Mouse (Mus musculus): Measurements from ENCODE around the gene Stard3. TPM values are rescaled to one million over a fixed set of nuclear protein-coding genes. Genes with fewer than 3 reads are reported as not detected.

Gene Stard3
- polyA plus RNA-seq, 1 experiment from 2014 or later = 28.9 TPM

- DNase-seq (ENCODE audit: low spot score) = no peak
- H3K4me2 ChIP-seq = peak overlapping the region; percentile 47
Observed at GRCm38 (mm10) chr11:98392645-98393044, 34.5 kb downstream of the Stard3 start.

GRCm38 (mm10) chr11:98393317-98393716 lies 35.1 kb downstream of the Stard3 start:
- Histone ChIP-seq H3K9ac (ENCODE audit: low read depth, low read length) (peak overlapping the region; percentile 54), H3K4me3 (ENCODE audit: low read depth, low read length) (no peak overlapping the region), H3K27ac (ENCODE audit: low read depth, low read length) (peak overlapping the region; percentile 62), H3K4me2 (peak overlapping the region; percentile 47), H3K27me3 (replicated peaks; ENCODE audit: control insufficient read depth, insufficient read depth, low read length) (peaks cover 19% of the 10 kb centered on the region), H3K36me3 (ENCODE audit: control insufficient read depth, insufficient read depth, low read length) (no peaks in the 10 kb centered on the region), H3K4me1 (replicated peaks; ENCODE audit: control insufficient read depth, insufficient read depth, low read length) (peaks cover 37% of the 10 kb centered on the region), H3K9me3 (ENCODE audit: control insufficient read depth, low read length) (no peaks in the 10 kb centered on the region)
- 31% methylated on average over 6 of the region's 6 CpGs for WGBS
- ATAC-seq (replicated peaks; ENCODE audit: low FRiP score) = peak; percentile 65
- no peak for DNase-seq (ENCODE audit: low spot score)

More at GRCm38 (mm10) chr11:98392645-98393044, 34.5 kb downstream of the Stard3 start:
- H3K27ac ChIP-seq (ENCODE audit: low read depth, low read length) = peak overlapping the region; percentile 62
- H3K36me3 ChIP-seq (ENCODE audit: control insufficient read depth, insufficient read depth, low read length) = no peaks in the 10 kb centered on the region
- H3K4me3 ChIP-seq (ENCODE audit: low read depth, low read length) = no peak overlapping the region
- H3K27me3 ChIP-seq (replicated peaks; ENCODE audit: control insufficient read depth, insufficient read depth, low read length) = peaks cover 25% of the 10 kb centered on the region
- no peaks in the 10 kb centered on the region for H3K9me3 ChIP-seq (ENCODE audit: control insufficient read depth, low read length)
- 27% methylated on average over 4 of the region's 4 CpGs for WGBS
- peak; percentile 81 for ATAC-seq (replicated peaks; ENCODE audit: low FRiP score)
- no peak overlapping the region for H3K9ac ChIP-seq (ENCODE audit: low read depth, low read length)
- H3K4me1 ChIP-seq (replicated peaks; ENCODE audit: control insufficient read depth, insufficient read depth, low read length) = peaks cover 37% of the 10 kb centered on the region

GRCm38 (mm10) chr11:98394301-98394700 lies 36.1 kb downstream of the Stard3 start:
- no peak overlapping the region for H3K4me2 ChIP-seq
- peaks cover 35% of the 10 kb centered on the region for H3K4me1 ChIP-seq (replicated peaks; ENCODE audit: control insufficient read depth, insufficient read depth, low read length)
- peaks cover 14% of the 10 kb centered on the region for H3K27me3 ChIP-seq (replicated peaks; ENCODE audit: control insufficient read depth, insufficient read depth, low read length)
- no peaks in the 10 kb centered on the region for H3K9me3 ChIP-seq (ENCODE audit: control insufficient read depth, low read length)
- no peak for ATAC-seq (replicated peaks; ENCODE audit: low FRiP score)
- no peak overlapping the region for H3K4me3 ChIP-seq (ENCODE audit: low read depth, low read length)
- no peak overlapping the region for H3K9ac ChIP-seq (ENCODE audit: low read depth, low read length)
- DNase-seq (ENCODE audit: low spot score) = no peak
- H3K27ac ChIP-seq (ENCODE audit: low read depth, low read length) = peak overlapping the region; percentile 62; the same call in 1 of the 2 replicates
- 59% methylated on average over 6 of the region's 6 CpGs for WGBS
- H3K36me3 ChIP-seq (ENCODE audit: control insufficient read depth, insufficient read depth, low read length) = no peaks in the 10 kb centered on the region

- DNase-seq (ENCODE audit: low spot score) (no peak), ATAC-seq (replicated peaks; ENCODE audit: low FRiP score) (peak; percentile 32; the same call in 1 of the 2 replicates)
- Histone ChIP-seq H3K9ac (ENCODE audit: low read depth, low read length) (no peak overlapping the region), H3K4me3 (ENCODE audit: low read depth, low read length) (no peak overlapping the region), H3K36me3 (ENCODE audit: control insufficient read depth, insufficient read depth, low read length) (no peaks in the 10 kb centered on the region), H3K4me1 (replicated peaks; ENCODE audit: control insufficient read depth, insufficient read depth, low read length) (peaks cover 39% of the 10 kb centered on the region), H3K4me2 (no peak overlapping the region), H3K9me3 (ENCODE audit: control insufficient read depth, low read length) (no peaks in the 10 kb centered on the region), H3K27me3 (replicated peaks; ENCODE audit: control insufficient read depth, insufficient read depth, low read length) (peaks cover 13% of the 10 kb centered on the region), H3K27ac (ENCODE audit: low read depth, low read length) (peak overlapping the region; percentile 59; the same call in 1 of the 2 replicates)
- WGBS = 43% methylated on average over 4 of the region's 4 CpGs
Observed at GRCm38 (mm10) chr11:98395041-98395440, 36.9 kb downstream of the Stard3 start.

GRCm38 (mm10) chr11:98397946-98398345 lies 39.8 kb downstream of the Stard3 start:
- Histone ChIP-seq H3K4me1 (replicated peaks; ENCODE audit: control insufficient read depth, insufficient read depth, low read length) (peaks cover 27% of the 10 kb centered on the region), H3K9ac (ENCODE audit: low read depth, low read length) (no peak overlapping the region), H3K27ac (ENCODE audit: low read depth, low read length) (no peak overlapping the region), H3K9me3 (ENCODE audit: control insufficient read depth, low read length) (no peaks in the 10 kb centered on the region), H3K27me3 (replicated peaks; ENCODE audit: control insufficient read depth, insufficient read depth, low read length) (no peaks in the 10 kb centered on the region), H3K4me3 (ENCODE audit: low read depth, low read length) (no peak overlapping the region), H3K4me2 (no peak overlapping the region), H3K36me3 (ENCODE audit: control insufficient read depth, insufficient read depth, low read length) (no peaks in the 10 kb centered on the region)
- no peak for ATAC-seq (replicated peaks; ENCODE audit: low FRiP score)
- no peak for DNase-seq (ENCODE audit: low spot score)
- WGBS = 88% methylated on average over 7 of the region's 7 CpGs

GRCm38 (mm10) chr11:98400161-98400726 lies 42.1 kb downstream of the Stard3 start, which contains the start of gene Pgap3:
Gene Pgap3 (minus strand): TSS chr11:98400490.
- peaks cover 5% of the 10 kb centered on the region; the same call in 1 of the 2 replicates for H3K4me1 ChIP-seq (replicated peaks; ENCODE audit: control insufficient read depth, insufficient read depth, low read length)
- ATAC-seq (replicated peaks; ENCODE audit: low FRiP score) = peak; percentile 89
- no peaks in the 10 kb centered on the region; the same call in 1 of the 2 replicates for H3K27me3 ChIP-seq (replicated peaks; ENCODE audit: control insufficient read depth, insufficient read depth, low read length)
- H3K9me3 ChIP-seq (ENCODE audit: control insufficient read depth, low read length) = no peaks in the 10 kb centered on the region
- peak; percentile 89 for DNase-seq (ENCODE audit: low spot score)
- H3K4me3 ChIP-seq (ENCODE audit: low read depth, low read length) = peak within 1 kb of the TSS; percentile 76
- H3K4me2 ChIP-seq = peak within 1 kb of the TSS; percentile 82
- peak within 1 kb of the TSS; percentile 83 for H3K9ac ChIP-seq (ENCODE audit: low read depth, low read length)
- H3K27ac ChIP-seq (ENCODE audit: low read depth, low read length) = peak within 1 kb of the TSS; percentile 92
- no peaks in the 10 kb centered on the region for H3K36me3 ChIP-seq (ENCODE audit: control insufficient read depth, insufficient read depth, low read length)
- under 1% methylated on average over 40 of the region's 40 CpGs for WGBS

- H3K27me3 ChIP-seq (replicated peaks; ENCODE audit: control insufficient read depth, insufficient read depth, low read length) = no peaks in the 10 kb centered on the region; the same call in 1 of the 2 replicates
- peak overlapping the region; percentile 82 for H3K4me2 ChIP-seq
- no peaks in the 10 kb centered on the region for H3K9me3 ChIP-seq (ENCODE audit: control insufficient read depth, low read length)
- H3K4me3 ChIP-seq (ENCODE audit: low read depth, low read length) = peak overlapping the region; percentile 76
- WGBS = 54% methylated on average over 3 of the region's 3 CpGs
- H3K9ac ChIP-seq (ENCODE audit: low read depth, low read length) = peak overlapping the region; percentile 83
- H3K27ac ChIP-seq (ENCODE audit: low read depth, low read length) = no peak overlapping the region; the same call in 1 of the 2 replicates
- no peaks in the 10 kb centered on the region for H3K36me3 ChIP-seq (ENCODE audit: control insufficient read depth, insufficient read depth, low read length)
- ATAC-seq (replicated peaks; ENCODE audit: low FRiP score) (no peak), DNase-seq (ENCODE audit: low spot score) (no peak)
- peaks cover 4% of the 10 kb centered on the region; the same call in 1 of the 2 replicates for H3K4me1 ChIP-seq (replicated peaks; ENCODE audit: control insufficient read depth, insufficient read depth, low read length)
Observed at GRCm38 (mm10) chr11:98400816-98401215, 42.6 kb downstream of the Stard3 start.

GRCm38 (mm10) chr11:98406621-98407020 lies 48.5 kb downstream of the Stard3 start:
- peaks cover 26% of the 10 kb centered on the region for H3K27me3 ChIP-seq (replicated peaks; ENCODE audit: control insufficient read depth, insufficient read depth, low read length)

GRCm38 (mm10) chr11:98408872-98409271 lies 50.7 kb downstream of the Stard3 start:
- Histone ChIP-seq H3K27me3 (replicated peaks; ENCODE audit: control insufficient read depth, insufficient read depth, low read length) (peaks cover 48% of the 10 kb centered on the region), H3K9me3 (ENCODE audit: control insufficient read depth, low read length) (no peaks in the 10 kb centered on the region), H3K4me3 (ENCODE audit: low read depth, low read length) (no peak overlapping the region), H3K27ac (ENCODE audit: low read depth, low read length) (no peak overlapping the region), H3K9ac (ENCODE audit: low read depth, low read length) (no peak overlapping the region), H3K4me1 (replicated peaks; ENCODE audit: control insufficient read depth, insufficient read depth, low read length) (peaks cover 10% of the 10 kb centered on the region), H3K4me2 (peak overlapping the region; percentile 34), H3K36me3 (ENCODE audit: control insufficient read depth, insufficient read depth, low read length) (no peaks in the 10 kb centered on the region)
- no peak for DNase-seq (ENCODE audit: low spot score)
- ATAC-seq (replicated peaks; ENCODE audit: low FRiP score) = no peak
- WGBS = 58% methylated on average over 8 of the region's 8 CpGs

More at GRCm38 (mm10) chr11:98406621-98407020, 48.5 kb downstream of the Stard3 start:
- WGBS = 80% methylated on average over 6 of the region's 6 CpGs
- H3K9ac ChIP-seq (ENCODE audit: low read depth, low read length) = no peak overlapping the region
- no peaks in the 10 kb centered on the region for H3K9me3 ChIP-seq (ENCODE audit: control insufficient read depth, low read length)
- no peak overlapping the region for H3K4me2 ChIP-seq
- no peak for ATAC-seq (replicated peaks; ENCODE audit: low FRiP score)
- H3K36me3 ChIP-seq (ENCODE audit: control insufficient read depth, insufficient read depth, low read length) = no peaks in the 10 kb centered on the region
- no peak overlapping the region for H3K27ac ChIP-seq (ENCODE audit: low read depth, low read length)
- no peak for DNase-seq (ENCODE audit: low spot score)
- H3K4me3 ChIP-seq (ENCODE audit: low read depth, low read length) = no peak overlapping the region
- H3K4me1 ChIP-seq (replicated peaks; ENCODE audit: control insufficient read depth, insufficient read depth, low read length) = peaks cover 10% of the 10 kb centered on the region

Data from liver, embryonic 11.5 days (tissue).